Mouse (Mus musculus) heart, embryonic 16.5 days (tissue): Measurements from ENCODE around the gene Hoxb9. TPM values are rescaled to one million over a fixed set of nuclear protein-coding genes. Genes with fewer than 3 reads are reported as not detected.

Experiments used
- ATAC-seq: fragments of 200-750 bp; cut with Nextera tagmentation; replicated peaks from 2 replicates; pipeline ENCODE4 v1.8.0; 2017; ENCODE audit warnings: moderate number of reproducible peaks; ENCODE audit not compliant: insufficient read depth, low FRiP score; ENCODE audit errors: extremely low read depth
- H3K27ac ChIP-seq: fragments of 300-500 bp; sonication (generic); 2 replicates; pipeline ENCODE4 v1.5.1; 2014; ENCODE audit warnings: mild to moderate bottlenecking, low read length, control low read depth, moderate library complexity
- H3K27me3 ChIP-seq: fragments of 300-500 bp; sonication (generic); 2 replicates; pipeline ENCODE4 v1.6.1; 2014; ENCODE audit warnings: low read length, mixed read lengths; ENCODE audit not compliant: control insufficient read depth, insufficient read depth
- H3K36me3 ChIP-seq: fragments of 300-500 bp; sonication (generic); 2 replicates; pipeline ENCODE4 v1.6.1; 2014; ENCODE audit not compliant: control insufficient read depth, insufficient read depth
- H3K4me1 ChIP-seq: fragments of 300-500 bp; sonication (generic); 2 replicates; pipeline ENCODE4 v1.6.1; 2014; ENCODE audit warnings: low read length, mixed read lengths; ENCODE audit not compliant: control insufficient read depth, insufficient read depth
- H3K4me2 ChIP-seq: fragments of 300-500 bp; sonication (generic); 2 replicates; pipeline ENCODE4 v1.6.1; 2014; ENCODE audit warnings: low read depth, mild to moderate bottlenecking, control low read depth, low read length
- H3K4me3 ChIP-seq: fragments of 300-500 bp; sonication (generic); 2 replicates; pipeline ENCODE4 v1.5.1; 2014; ENCODE audit warnings: mild to moderate bottlenecking, control low read depth, low read length
- H3K9ac ChIP-seq: fragments of 300-500 bp; sonication (generic); 2 replicates; pipeline ENCODE4 v1.6.1; 2014; ENCODE audit warnings: low read length, control low read depth
- H3K9me3 ChIP-seq: fragments of 300-500 bp; sonication (generic); replicated peaks from 2 replicates; pipeline ENCODE4 v1.6.1; 2016; ENCODE audit warnings: low read length; ENCODE audit not compliant: control insufficient read depth
- WGBS: fragments of 180-500 bp; shearing (Covaris S2); extraction: QIAGEN DNeasy Blood & Tissue Kit; methylation state at CpG from one replicate; pipeline ENCODE4 v1.1.7; 2014; 5-methylcytosine and 5-hydroxymethylcytosine counted together
- polyA plus RNA-seq: library from polyadenylated mRNA; unstranded; fragments of >200 nt; fragmentation: Nextera tagmentation; extraction: Ambion mirVana; gene quantifications from 2 replicates; pipeline ENCODE4 v1.2.1, GENCODE M21; 2015

The Hoxb9 gene
- polyA plus RNA-seq, 1 experiment from 2014 or later, result not detected

DNA sequence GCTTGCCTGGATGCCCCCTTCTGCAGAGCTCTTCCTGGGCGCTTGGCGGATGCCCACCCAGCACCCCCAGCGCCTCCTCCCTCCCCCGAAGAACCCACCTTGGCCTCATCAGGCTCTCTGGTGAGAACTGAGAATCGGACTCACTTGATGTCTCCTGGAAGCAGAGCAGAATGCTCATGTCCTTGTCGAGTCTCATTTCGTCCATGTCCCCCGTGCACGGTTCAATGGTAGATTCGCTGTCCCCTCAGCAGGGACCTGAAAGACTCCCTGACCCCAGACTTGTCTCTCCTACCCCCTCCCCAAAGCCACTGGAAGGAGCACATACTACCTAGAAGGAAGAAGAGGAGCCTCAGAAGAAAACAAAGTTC lies 29.8 kb downstream of the Hoxb9 start:
- Histone ChIP-seq H3K36me3 (no peaks in the 10 kb centered on the region), H3K27me3 (peaks cover 97% of the 10 kb centered on the region), H3K4me2 (no peak overlapping the region), H3K27ac (no peak overlapping the region), H3K9me3 (no peaks in the 10 kb centered on the region), H3K4me1 (no peaks in the 10 kb centered on the region), H3K4me3 (no peak overlapping the region; the same call in 1 of the 2 replicates), H3K9ac (no peak overlapping the region)
- ATAC-seq, result no peak
- whole genome bisulfite sequencing, result 12% methylated on average over 10 of the region's 10 CpGs

GRCm38 (mm10) chr11:96301837-96302236 lies 30.6 kb downstream of the Hoxb9 start:
- no peaks in the 10 kb centered on the region for H3K36me3 ChIP-seq
- H3K9ac ChIP-seq, result no peak overlapping the region
- WGBS, result 6% methylated on average over 15 of the region's 15 CpGs
- H3K4me3 ChIP-seq, result no peak overlapping the region
- H3K9me3 ChIP-seq, result no peaks in the 10 kb centered on the region
- ATAC-seq, result no peak
- H3K4me1 ChIP-seq, result no peaks in the 10 kb centered on the region
- H3K27ac ChIP-seq, result no peak overlapping the region
- peaks cover 97% of the 10 kb centered on the region for H3K27me3 ChIP-seq
- no peak overlapping the region for H3K4me2 ChIP-seq

- ATAC-seq, result no peak
- H3K36me3 ChIP-seq, result no peaks in the 10 kb centered on the region
- H3K9ac ChIP-seq, result no peak overlapping the region
- peaks cover 97% of the 10 kb centered on the region for H3K27me3 ChIP-seq
- H3K4me1 ChIP-seq, result no peaks in the 10 kb centered on the region
- no peaks in the 10 kb centered on the region for H3K9me3 ChIP-seq
- no peak overlapping the region for H3K27ac ChIP-seq
- no peak overlapping the region for H3K4me3 ChIP-seq
- 13% methylated on average over 23 of the region's 23 CpGs for WGBS
- no peak overlapping the region for H3K4me2 ChIP-seq
These were observed 31.3 kb downstream of the Hoxb9 start for GRCm38 (mm10) chr11:96302381-96303150.

GRCm38 (mm10) chr11:96303151-96304099 lies 32.2 kb downstream of the Hoxb9 start, which contains the start of gene Hoxb5:
Gene Hoxb5, plus strand, starts transcription at chr11:96303336.
- Histone ChIP-seq H3K9me3 (no peaks in the 10 kb centered on the region), H3K36me3 (no peaks in the 10 kb centered on the region), H3K4me1 (no peaks in the 10 kb centered on the region), H3K9ac (peak within 1 kb of the TSS; percentile 53; the same call in 1 of the 2 replicates), H3K4me2 (peak within 1 kb of the TSS; percentile 53), H3K4me3 (peak within 1 kb of the TSS; percentile 40), H3K27ac (no peak within 1 kb of the TSS), H3K27me3 (peaks cover 98% of the 10 kb centered on the region)
- ATAC-seq, result no peak
- 1% methylated on average over 69 of the region's 69 CpGs for WGBS

DNA sequence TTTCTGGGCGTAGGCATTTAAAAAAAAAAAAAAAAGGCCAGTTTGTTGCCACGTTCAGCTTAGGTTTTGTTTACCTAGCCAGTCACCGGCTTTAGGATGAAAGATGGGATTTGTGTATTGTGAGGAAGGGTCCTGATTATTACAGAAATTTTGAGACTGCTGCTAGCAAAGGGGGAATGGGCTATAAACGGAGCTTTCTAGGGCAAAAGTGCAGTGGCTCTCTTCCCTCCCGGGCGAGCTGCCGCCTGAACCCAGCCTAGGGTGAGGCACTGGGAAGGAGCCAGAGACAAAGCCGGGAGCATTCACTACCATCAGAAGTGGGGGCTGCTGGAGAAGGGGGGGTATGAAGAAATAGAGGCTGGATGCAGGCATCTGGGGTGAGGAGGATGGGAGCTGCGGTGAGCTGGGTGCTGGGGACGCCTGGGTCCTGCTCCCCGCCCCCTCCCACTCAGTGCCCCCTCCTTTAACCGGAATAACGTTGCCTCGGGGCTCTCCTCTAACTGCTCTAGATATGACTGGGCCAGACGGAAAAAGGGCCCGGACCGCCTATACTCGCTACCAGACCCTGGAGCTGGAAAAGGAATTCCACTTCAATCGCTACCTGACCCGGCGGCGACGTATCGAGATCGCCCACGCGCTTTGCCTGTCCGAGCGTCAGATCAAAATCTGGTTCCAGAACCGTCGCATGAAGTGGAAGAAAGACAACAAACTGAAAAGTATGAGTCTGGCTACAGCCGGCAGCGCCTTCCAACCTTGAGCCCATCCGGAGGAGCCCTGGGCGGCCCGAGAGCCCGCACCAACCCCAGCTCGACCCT lies 33.3 kb downstream of the Hoxb9 start:
- WGBS, result 5% methylated on average over 38 of the region's 38 CpGs
- H3K4me2 ChIP-seq, result peak overlapping the region; percentile 53; the same call in 1 of the 2 replicates
- no peak overlapping the region for H3K27ac ChIP-seq
- no peaks in the 10 kb centered on the region for H3K9me3 ChIP-seq
- no peaks in the 10 kb centered on the region for H3K36me3 ChIP-seq
- no peaks in the 10 kb centered on the region for H3K4me1 ChIP-seq
- H3K9ac ChIP-seq, result peak overlapping the region; percentile 26; the same call in 1 of the 2 replicates
- H3K4me3 ChIP-seq, result peak overlapping the region; percentile 40
- ATAC-seq, result no peak
- peaks cover 100% of the 10 kb centered on the region for H3K27me3 ChIP-seq

GRCm38 (mm10) chr11:96305505-96306182 lies 34.4 kb downstream of the Hoxb9 start:
- H3K4me3 ChIP-seq, result no peak overlapping the region
- no peak overlapping the region; the same call in 1 of the 2 replicates for H3K4me2 ChIP-seq
- H3K9ac ChIP-seq, result no peak overlapping the region

DNA sequence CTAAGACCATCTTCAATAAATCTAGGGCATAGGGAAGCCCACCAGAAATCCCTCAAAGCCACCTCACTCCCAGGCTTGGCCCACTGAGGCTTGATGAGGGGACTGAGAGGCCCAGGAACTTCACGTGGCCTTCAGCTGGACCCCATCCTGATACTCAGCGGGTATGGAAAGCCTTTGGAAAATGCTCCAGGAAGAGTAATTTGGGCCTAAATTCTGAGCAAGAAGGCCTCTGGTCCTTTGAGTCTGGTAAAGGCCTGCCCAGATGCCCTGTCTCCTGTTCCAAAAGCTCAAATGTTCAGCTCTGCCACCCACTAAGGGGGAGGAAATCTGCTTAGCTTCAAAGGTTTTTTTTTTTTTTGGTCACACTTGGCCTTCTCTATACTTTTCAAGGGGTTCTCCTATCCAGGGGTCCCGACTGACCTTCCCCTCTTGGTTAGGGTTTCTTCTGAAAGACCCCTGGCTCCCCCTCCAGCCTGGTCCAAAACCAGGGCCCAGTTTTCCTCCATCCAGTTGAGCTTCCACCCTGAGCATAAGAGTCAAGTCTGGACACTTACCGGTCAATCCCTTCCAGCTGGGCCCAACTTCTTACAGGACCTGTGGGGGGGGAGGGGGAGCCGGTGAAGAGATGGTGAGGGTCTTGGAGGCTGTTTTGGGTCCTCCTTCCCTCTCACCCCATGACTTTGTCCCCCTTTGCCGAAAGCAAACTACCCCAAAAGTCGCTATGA lies 35.1 kb downstream of the Hoxb9 start:
- peaks cover 99% of the 10 kb centered on the region for H3K27me3 ChIP-seq
- no peak overlapping the region for H3K27ac ChIP-seq
- H3K4me1 ChIP-seq, result no peaks in the 10 kb centered on the region
- H3K9ac ChIP-seq, result no peak overlapping the region
- H3K36me3 ChIP-seq, result no peaks in the 10 kb centered on the region
- H3K4me2 ChIP-seq, result no peak overlapping the region
- ATAC-seq, result no peak
- WGBS, result 31% methylated on average over 7 of the region's 7 CpGs
- H3K4me3 ChIP-seq, result no peak overlapping the region
- H3K9me3 ChIP-seq, result no peaks in the 10 kb centered on the region

More at GRCm38 (mm10) chr11:96305505-96306182, 34.4 kb downstream of the Hoxb9 start:
- Histone ChIP-seq H3K4me1 (no peaks in the 10 kb centered on the region), H3K27me3 (peaks cover 100% of the 10 kb centered on the region), H3K9me3 (no peaks in the 10 kb centered on the region), H3K27ac (no peak overlapping the region), H3K36me3 (no peaks in the 10 kb centered on the region)
- 64% methylated on average over 6 of the region's 6 CpGs for WGBS
- no peak for ATAC-seq

DNA sequence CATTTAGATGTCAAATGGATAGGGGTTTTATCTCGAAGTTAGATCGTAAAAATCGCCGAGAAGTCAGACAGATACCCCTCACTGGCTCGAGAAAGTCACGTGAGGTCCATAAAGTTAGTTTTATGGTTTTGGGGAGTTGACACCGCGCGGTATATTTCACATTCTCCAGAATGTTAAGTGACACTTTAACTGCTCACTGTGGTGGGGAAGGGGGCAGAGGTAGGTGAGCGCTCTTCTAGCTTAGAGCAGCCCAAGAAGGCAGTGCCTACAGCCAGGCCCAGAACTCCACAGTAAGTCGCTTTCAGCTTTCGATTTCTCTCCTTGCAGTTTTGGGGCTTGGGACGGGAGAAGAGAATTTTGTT lies 35.6 kb downstream of the Hoxb9 start:
- H3K4me3 ChIP-seq, result no peak overlapping the region
- WGBS, result 20% methylated on average over 13 of the region's 13 CpGs

More for the DNA sequence above, 35.6 kb downstream of the Hoxb9 start:
- no peak overlapping the region for H3K9ac ChIP-seq
- H3K36me3 ChIP-seq, result no peaks in the 10 kb centered on the region
- H3K27ac ChIP-seq, result no peak overlapping the region
- no peaks in the 10 kb centered on the region for H3K9me3 ChIP-seq
- 0 out of 2 replicates have a peak, but pooled peaks cover 2% of the 10 kb centered on the region for H3K4me1 ChIP-seq
- no peak for ATAC-seq
- peaks cover 96% of the 10 kb centered on the region for H3K27me3 ChIP-seq
- H3K4me2 ChIP-seq, result no peak overlapping the region
